ENCODE assay signal across 18 mouse cellular contexts in genomic region chr11:52366358-52366757, GRCm38 (mm10). TPM values are rescaled to one million over a fixed set of nuclear protein-coding genes. Genes with fewer than 3 reads are reported as not detected.
DNase-seq lines count a peak whose midpoint lies in the region; ATAC-seq lines count a peak whose summit lies in the region.
"Had no signal": no experiment of that assay in that cellular context is flagged by ENCODE, and none has a peak within 500 bp of the region (broad histone marks: within the 10 kb centered on the region; RNA-seq: fewer than 3 reads in every experiment).

No protein-coding gene starts in this region.

- H3K27me3 ChIP-seq in heart, embryonic 15.5 days: no peaks in the 10 kb centered on the region
- no peaks in the 10 kb centered on the region for H3K27me3 ChIP-seq in megakaryocyte, embryonic 14.5 days (replicated peaks)
- no peaks in the 10 kb centered on the region for H3K27me3 ChIP-seq in midbrain, embryonic 16.5 days (ENCODE audit: control insufficient read depth, insufficient read depth, low read depth, low read length)
- H3K27me3 ChIP-seq: neural tube, embryonic 12.5 days had no signal

- ATAC-seq in heart, embryonic 15.5 days (replicated peaks; ENCODE audit: insufficient number of reproducible peaks, insufficient read depth, low FRiP score, low read depth): no peak
- peak; percentile 45 for ATAC-seq in common myeloid progenitor, adult 5-6 weeks (replicated peaks; ENCODE audit: low read depth, poor library complexity, severe bottlenecking)
- ATAC-seq in midbrain, embryonic 16.5 days: no peak
- ATAC-seq: CD4-positive, CD25-positive, alpha-beta regulatory T cell, adult 4 months had no signal

- intact Hi-C loops in left cerebral cortex, postnatal 25 days (cut with DNase I): no loop called here
- intact Hi-C loops in left cerebral cortex, postnatal 14 days (cut with DNase I): no loop called here

- no peaks in the 10 kb centered on the region for H3K9me3 ChIP-seq in heart, embryonic 15.5 days (replicated peaks)
- no peaks in the 10 kb centered on the region for H3K9me3 ChIP-seq in megakaryocyte, embryonic 14.5 days
- H3K9me3 ChIP-seq in midbrain, embryonic 16.5 days (replicated peaks; ENCODE audit: control insufficient read depth, low read length, poor library complexity, severe bottlenecking): no peaks in the 10 kb centered on the region
- H3K9me3 ChIP-seq: neural tube, embryonic 12.5 days had no signal

- 49% methylated on average over 5 of the region's 5 CpGs for WGBS in heart, embryonic 15.5 days
- WGBS in midbrain, embryonic 16.5 days: 93% methylated on average over 5 of the region's 5 CpGs

- H3K27ac ChIP-seq in heart, embryonic 15.5 days: 0 out of 2 replicates have a peak overlapping the region, but pooled peaks have one; percentile 92
- no peak overlapping the region for H3K27ac ChIP-seq in midbrain, embryonic 16.5 days (ENCODE audit: low read length)
- H3K27ac ChIP-seq: macrophage; neural tube, embryonic 12.5 days had no signal

- peaks cover 89% of the 10 kb centered on the region for H3K4me1 ChIP-seq in heart, embryonic 15.5 days (replicated peaks)
- peaks cover 97% of the 10 kb centered on the region for H3K4me1 ChIP-seq in megakaryocyte, embryonic 14.5 days
- peaks cover 34% of the 10 kb centered on the region for H3K4me1 ChIP-seq in midbrain, embryonic 16.5 days (ENCODE audit: control insufficient read depth, insufficient read depth, low read length)

- H3K4me3 ChIP-seq in heart, embryonic 15.5 days: no peak overlapping the region
- peak overlapping the region; percentile 31 for H3K4me3 ChIP-seq in megakaryocyte, embryonic 14.5 days (replicated peaks)
- no peak overlapping the region for H3K4me3 ChIP-seq in midbrain, embryonic 16.5 days (ENCODE audit: low read depth, low read length)
- H3K4me3 ChIP-seq: neural tube, embryonic 12.5 days had no signal

- no peaks in the 10 kb centered on the region for H3K36me3 ChIP-seq in heart, embryonic 15.5 days
- H3K36me3 ChIP-seq in megakaryocyte, embryonic 14.5 days (replicated peaks; ENCODE audit: low read length): peaks cover 34% of the 10 kb centered on the region
- H3K36me3 ChIP-seq in midbrain, embryonic 16.5 days (ENCODE audit: control insufficient read depth, insufficient read depth, low read length): no peaks in the 10 kb centered on the region
- H3K36me3 ChIP-seq: neural tube, embryonic 12.5 days had no signal

- no peak overlapping the region for H3K9ac ChIP-seq in heart, embryonic 15.5 days
- H3K9ac ChIP-seq in midbrain, embryonic 16.5 days (ENCODE audit: low read depth, low read length): no peak overlapping the region
- H3K9ac ChIP-seq: lung, embryonic 14.5 days; neural tube, embryonic 12.5 days had no signal

- no peak for DNase-seq in heart, adult 8-10 months (ENCODE audit: low spot score)
- DNase-seq in liver: peak; percentile 33
- DNase-seq in left cerebral cortex, postnatal 25 days (ENCODE audit: low spot score in 2 of 2): no peak
- no peak for DNase-seq in left cerebral cortex, postnatal 14 days (ENCODE audit: low spot score in 2 of 2)
- DNase-seq: adrenal gland, postnatal 25 days; cerebellum, adult 9-11 months; gastrocnemius, postnatal 25 days; kidney, postnatal 10 days; left cerebral cortex, postnatal 4 days; lung, embryonic 14.5 days; thymus, postnatal 36 days had no signal

- 0 out of 2 replicates have a peak overlapping the region, but pooled peaks have one; percentile 84 for H3K4me2 ChIP-seq in heart, embryonic 15.5 days
- H3K4me2 ChIP-seq in midbrain, embryonic 16.5 days (ENCODE audit: low read length): no peak overlapping the region
- H3K4me2 ChIP-seq: lung, embryonic 14.5 days; neural tube, embryonic 12.5 days had no signal

RNA-seq across cellular contexts. Expression of gene Vdac1, which starts 5.7 kb away (rescaled TPM):
- polyA plus RNA-seq in heart, embryonic 15.5 days (2015; fragmentation: Nextera tagmentation; extraction: Ambion mirVana): 460 and 484 TPM in 2 replicates
- total RNA-seq in heart, adult 8-10 months (2022): 1,000 to 10,000 TPM; 1,103 to 1,162 (median 1,146) TPM
- 230 and 274 TPM in 2 replicates for total RNA-seq in common myeloid progenitor, adult 5-6 weeks (2017)
- 11.2 and 27.3 TPM in 2 replicates for polyA plus RNA-seq in megakaryocyte, embryonic 14.5 days (2012; ENCODE audit: insufficient read depth, low replicate concordance)
- total RNA-seq in left cerebral cortex, postnatal 25 days (2021): 100 to 1,000 TPM; 544 to 569 TPM
- polyA plus RNA-seq in midbrain, embryonic 16.5 days (2015; fragmentation: Nextera tagmentation; extraction: Ambion mirVana): 362 and 402 TPM in 2 replicates
- 100 to 1,000 TPM; 606 to 617 TPM for total RNA-seq in left cerebral cortex, postnatal 14 days (2021)

RNA-seq across cellular contexts. Expression of gene 9530068E07Rik, which starts 29.9 kb away (rescaled TPM):
- polyA plus RNA-seq in heart, embryonic 15.5 days (2015; fragmentation: Nextera tagmentation; extraction: Ambion mirVana): 165 and 190 TPM in 2 replicates
- total RNA-seq in heart, adult 8-10 months (2022): 10 to 100 TPM; 69.8 to 70.9 (median 70.0) TPM
- total RNA-seq in common myeloid progenitor, adult 5-6 weeks (2017): 61.4 and 77.6 TPM in 2 replicates
- 87.8 and 171 TPM in 2 replicates for polyA plus RNA-seq in megakaryocyte, embryonic 14.5 days (2012; ENCODE audit: insufficient read depth, low replicate concordance)
- 10 to 100 TPM; 66.9 to 68.5 TPM for total RNA-seq in left cerebral cortex, postnatal 25 days (2021)
- polyA plus RNA-seq in midbrain, embryonic 16.5 days (2015; fragmentation: Nextera tagmentation; extraction: Ambion mirVana): 130 and 138 TPM in 2 replicates
- total RNA-seq in left cerebral cortex, postnatal 14 days (2021): 10 to 100 TPM; 71.7 to 77.3 TPM
